Mouse (Mus musculus) testis, postnatal 14 days (tissue): Measurements from ENCODE around the gene Arl4a.

Experiments
- DNase-seq: peaks from one replicate; pipeline ENCODE4 v3.0.0; 2021; ENCODE audit warnings: low spot score

Gene Arl4a

GRCm38 (mm10) chr12:40037876-40038463 is at the start of gene Arl4a:
TSS of gene Arl4a (minus strand) at chr12:40038025.
- peak; percentile 92 for DNase-seq

- DNase-seq = no peak
These were observed 48.0 kb upstream of the Arl4a start for GRCm38 (mm10) chr12:40085731-40086322.

GRCm38 (mm10) chr12:40082453-40083238 is 44.8 kb upstream of the Arl4a start:
- no peak for DNase-seq

- DNase-seq = no peak
These were observed 44.2 kb upstream of the Arl4a start for GRCm38 (mm10) chr12:40082048-40082447.

- no peak for DNase-seq
These were observed 35.8 kb upstream of the Arl4a start for GRCm38 (mm10) chr12:40073660-40074059.

GRCm38 (mm10) chr12:40047024-40047423 is 9.2 kb upstream of the Arl4a start:
- no peak for DNase-seq

GRCm38 (mm10) chr12:40043816-40044585 is 6.2 kb upstream of the Arl4a start:
- no peak for DNase-seq

GRCm38 (mm10) chr12:40040067-40040466 is 2.2 kb upstream of the Arl4a start:
- DNase-seq = no peak

GRCm38 (mm10) chr12:40037226-40037813 is 505 bp downstream of the Arl4a start:
- peak; percentile 98 for DNase-seq

- no peak for DNase-seq
These were observed 1.2 kb downstream of the Arl4a start for GRCm38 (mm10) chr12:40036666-40037065.

GRCm38 (mm10) chr12:40035506-40035905 is 2.3 kb downstream of the Arl4a start:
- no peak for DNase-seq

GRCm38 (mm10) chr12:40029201-40029600 is 8.6 kb downstream of the Arl4a start:
- DNase-seq = no peak

GRCm38 (mm10) chr12:40027846-40028245 is 10.0 kb downstream of the Arl4a start:
- no peak for DNase-seq

- no peak for DNase-seq
These were observed 10.4 kb downstream of the Arl4a start for GRCm38 (mm10) chr12:40027444-40027843.

GRCm38 (mm10) chr12:40023918-40024317 is 13.9 kb downstream of the Arl4a start:
- DNase-seq = no peak

GRCm38 (mm10) chr12:40023014-40023642 is 14.7 kb downstream of the Arl4a start:
- DNase-seq = no peak

- no peak for DNase-seq
These were observed 15.5 kb downstream of the Arl4a start for GRCm38 (mm10) chr12:40022344-40022743.

- DNase-seq = no peak
These were observed 19.8 kb downstream of the Arl4a start for GRCm38 (mm10) chr12:40017955-40018505.

GRCm38 (mm10) chr12:40016648-40017460 is 21.0 kb downstream of the Arl4a start:
- DNase-seq = peak; percentile 55

GRCm38 (mm10) chr12:40016068-40016467 is 21.8 kb downstream of the Arl4a start:
- no peak for DNase-seq
